Mouse (Mus musculus) c-Kit-positive CD71-positive TER-119-positive erythroid progenitor cells, embryonic 14.5 days (primary cell): ENCODE measurements at regions not wholly inside any gene's neighbourhood (a gene's known extent, or its start where the extent isn't known, plus 50 kb on each side); places are given as distances from the start of the nearest gene placed in this dataset.

ENCODE experiments used
- DNase-seq: peaks from one replicate; pipeline ENCODE4 v3.0.0-alpha.2; 2013; ENCODE audit warnings: low spot score

- no peak for DNase-seq
Observed at GRCm38 (mm10) chr11:64579826-64580225, 143.4 kb upstream of the F930015N05Rik start.

- DNase-seq = no peak
Observed at GRCm38 (mm10) chr11:64586056-64586455, 149.6 kb upstream of the F930015N05Rik start.

- no peak for DNase-seq
Observed at GRCm38 (mm10) chr11:64587034-64587710, 150.7 kb upstream of the F930015N05Rik start.

DNA sequence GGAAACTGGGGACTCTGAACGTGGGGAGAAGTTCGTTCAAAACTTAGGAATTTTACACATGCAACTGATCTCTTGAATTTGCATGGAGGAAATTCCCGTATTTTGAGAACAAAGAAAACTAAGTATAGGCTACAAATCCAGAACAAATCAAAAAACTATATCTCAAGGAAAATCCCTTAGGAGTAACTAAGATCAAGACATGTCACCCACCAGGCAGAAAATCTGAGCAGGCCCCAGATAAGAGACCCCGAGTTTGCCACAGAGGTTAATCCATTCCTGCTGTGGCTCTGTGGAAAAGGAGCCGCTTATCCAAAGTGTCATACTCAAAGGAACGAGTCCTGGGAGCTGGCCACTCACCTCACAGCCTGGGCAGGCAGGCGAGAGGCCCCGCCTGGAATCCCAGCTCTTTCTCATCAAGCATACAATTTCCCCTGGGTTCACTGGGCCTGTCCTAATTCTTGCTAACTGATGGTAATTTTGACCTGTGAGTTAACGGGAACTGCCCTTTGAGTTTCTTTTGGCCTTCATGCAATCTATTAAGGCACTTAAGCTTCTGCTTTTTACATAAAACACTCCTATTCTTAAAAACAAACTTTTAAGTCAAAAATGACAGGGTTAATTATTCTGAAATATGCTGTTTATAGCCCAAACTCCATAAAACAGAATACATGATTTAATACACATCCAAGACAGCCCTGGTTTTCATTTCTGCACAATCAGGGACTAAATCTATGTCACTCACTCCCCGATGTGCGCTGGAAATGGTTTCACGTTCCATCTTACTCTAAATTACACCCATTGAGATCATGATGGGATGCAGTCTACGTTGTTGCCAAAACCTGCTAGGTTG lies 151.5 kb upstream of the F930015N05Rik start:
- no peak for DNase-seq

DNA sequence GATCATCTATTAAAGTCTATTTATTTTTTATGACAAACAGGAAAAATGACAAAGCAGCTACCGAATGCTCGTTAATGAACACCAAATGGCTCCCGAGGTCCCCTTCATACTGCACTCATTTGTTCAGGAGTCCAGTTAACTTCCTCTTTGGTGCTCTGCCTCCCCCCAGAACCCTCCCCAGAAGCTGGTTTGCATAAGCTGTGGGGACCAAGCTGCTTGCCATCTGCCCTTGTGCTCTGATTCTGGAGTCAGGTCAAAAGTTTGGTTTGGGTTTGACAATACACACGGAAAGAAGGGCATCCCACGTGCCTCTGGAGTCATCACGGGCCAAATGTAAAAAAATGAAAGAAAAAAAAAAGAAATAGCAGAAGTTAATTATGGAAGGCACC lies 152.1 kb upstream of the F930015N05Rik start:
- no peak for DNase-seq

DNA sequence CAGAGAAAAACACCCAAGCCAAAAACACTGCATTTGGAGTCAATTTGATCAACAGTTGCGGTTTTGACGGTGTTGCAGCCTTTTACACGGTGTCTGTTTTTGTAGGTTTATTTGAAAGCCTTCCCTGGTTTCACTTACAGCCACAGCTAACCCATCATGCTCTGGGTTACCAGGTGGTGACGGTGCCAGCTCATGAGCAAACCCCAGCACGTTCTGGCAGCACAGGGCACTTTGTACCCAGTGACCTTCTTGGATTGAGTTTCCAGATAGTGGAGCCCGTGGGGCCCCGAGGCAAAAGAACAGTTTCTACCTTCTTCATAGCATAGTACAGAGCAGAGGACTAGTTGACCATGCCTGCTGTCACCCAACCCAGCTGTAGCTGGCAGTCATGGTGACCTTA lies 152.6 kb upstream of the F930015N05Rik start:
- DNase-seq = no peak

DNA sequence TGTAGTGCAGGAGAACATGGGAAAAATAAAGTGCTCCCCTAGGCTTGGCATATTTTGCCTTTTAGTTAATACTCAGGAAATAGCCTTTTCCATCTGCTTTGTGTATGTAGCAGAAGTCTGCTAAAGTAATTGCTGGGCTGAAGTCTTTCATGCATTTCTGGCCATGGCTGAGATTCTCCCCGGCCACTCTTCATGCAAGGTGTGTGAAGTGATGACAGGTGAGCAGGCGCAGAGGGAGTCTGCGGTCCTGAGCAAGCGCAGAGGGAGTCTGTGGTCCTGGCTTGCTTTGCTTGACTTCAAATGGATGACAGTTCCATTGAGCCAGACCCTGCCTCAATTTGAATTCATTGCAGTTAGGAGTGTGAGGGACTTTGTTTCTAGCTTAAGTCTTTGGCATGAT lies 153.6 kb upstream of the F930015N05Rik start:
- DNase-seq = no peak

DNA sequence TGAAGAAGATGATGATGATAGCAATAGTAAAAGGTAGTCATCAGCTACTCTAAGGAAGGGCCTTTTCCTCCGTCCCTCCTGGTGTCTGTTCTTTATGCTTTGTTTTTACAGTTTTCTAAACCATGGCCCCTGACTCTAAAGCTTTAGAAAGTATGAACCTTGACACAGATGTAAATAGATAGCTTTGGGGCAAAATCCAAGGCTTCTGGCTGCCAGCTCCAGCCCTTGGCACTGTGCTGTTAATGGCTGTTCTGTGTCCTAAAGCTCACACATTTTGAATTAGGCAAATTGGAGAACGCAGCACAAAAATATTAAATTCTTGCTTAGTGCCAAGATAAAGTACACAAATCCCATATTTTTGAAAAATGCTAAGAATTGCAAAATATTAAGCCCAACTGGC lies 155.8 kb upstream of the F930015N05Rik start:
- no peak for DNase-seq

DNA sequence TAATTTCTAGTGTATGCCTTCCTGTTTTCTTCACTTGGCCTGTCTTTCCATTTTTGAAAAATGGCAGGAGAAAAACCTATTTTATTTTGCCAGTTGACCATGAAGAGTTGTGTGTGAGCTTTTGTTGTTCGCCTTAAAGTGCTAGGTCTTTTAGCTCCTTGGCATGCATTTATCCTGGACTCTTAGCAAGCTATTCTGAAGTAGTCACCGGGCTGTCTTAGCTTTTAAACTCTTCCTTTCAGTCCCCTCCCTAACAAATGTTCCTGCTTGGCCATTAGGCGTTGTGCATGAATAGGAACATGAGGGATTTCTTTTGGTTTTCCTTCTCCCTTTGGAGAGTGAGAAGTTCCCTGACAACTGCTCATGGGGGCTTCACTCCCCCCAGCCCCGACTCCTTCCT lies 160.9 kb upstream of the F930015N05Rik start:
- no peak for DNase-seq

DNA sequence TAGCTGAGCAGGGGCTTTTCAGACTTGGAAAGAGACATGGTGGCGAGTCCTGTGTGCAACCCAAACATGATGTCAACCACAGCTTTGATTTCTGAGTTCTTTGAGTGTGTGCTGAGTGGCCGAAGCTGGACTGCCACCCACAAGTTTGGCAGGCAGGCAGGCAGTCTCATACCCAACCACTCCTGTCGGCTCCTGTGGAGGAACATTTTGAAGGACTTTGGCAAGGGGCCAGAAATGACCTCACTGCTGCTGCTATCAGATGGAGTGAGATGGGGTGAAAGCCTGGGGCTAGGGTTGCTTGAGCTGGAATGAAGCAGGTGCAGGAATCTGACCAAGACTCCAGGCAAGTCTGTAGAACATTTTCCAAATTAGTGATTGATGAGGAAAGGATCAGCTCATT lies 162.7 kb upstream of the F930015N05Rik start:
- no peak for DNase-seq

DNA sequence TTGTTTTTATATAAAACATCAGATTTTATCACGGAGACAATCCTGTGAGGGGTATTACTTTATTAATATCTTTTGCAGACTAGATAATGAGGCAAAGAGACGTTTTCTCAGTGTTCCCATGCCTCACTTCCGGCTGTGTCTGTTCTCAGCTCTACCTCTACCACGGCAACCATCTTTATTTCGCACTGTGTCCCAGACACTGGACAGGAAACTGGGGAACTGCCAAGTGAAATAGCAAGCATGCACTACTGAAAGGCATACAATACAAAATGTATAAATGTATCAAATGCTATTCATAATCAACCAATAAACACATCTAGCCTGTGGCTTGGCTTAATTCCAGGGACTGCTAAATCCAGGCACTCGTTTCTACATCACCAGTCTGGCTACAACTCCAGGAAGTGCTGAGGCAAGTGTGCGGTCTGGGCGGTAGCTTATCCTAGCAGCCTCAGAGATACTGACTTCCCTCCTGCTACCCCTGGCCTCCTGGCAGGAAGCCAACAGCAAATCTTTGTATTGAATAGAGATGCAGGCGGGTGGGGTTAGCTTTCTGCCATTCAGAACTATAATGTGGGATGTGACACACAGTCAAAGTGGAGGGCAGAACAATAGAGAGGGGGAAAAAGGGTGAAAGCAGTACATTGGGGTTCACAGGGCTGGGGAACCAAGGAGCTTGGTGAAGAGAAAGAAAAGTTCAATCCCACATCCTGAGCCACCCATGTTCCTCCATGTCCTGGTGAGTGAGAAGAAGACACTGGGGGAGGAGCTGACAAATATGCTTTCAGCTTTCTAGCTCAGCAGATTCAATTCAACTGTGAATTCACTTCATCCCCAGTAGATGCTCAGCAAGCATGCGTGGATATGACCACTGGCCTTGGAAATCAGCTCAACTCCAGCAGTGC lies 164.0 kb upstream of the F930015N05Rik start:
- DNase-seq = no peak

- DNase-seq = no peak
Observed at GRCm38 (mm10) chr11:64609043-64609442, 172.6 kb upstream of the F930015N05Rik start.

GRCm38 (mm10) chr11:64610724-64611123 lies 174.3 kb upstream of the F930015N05Rik start:
- DNase-seq = no peak

DNA sequence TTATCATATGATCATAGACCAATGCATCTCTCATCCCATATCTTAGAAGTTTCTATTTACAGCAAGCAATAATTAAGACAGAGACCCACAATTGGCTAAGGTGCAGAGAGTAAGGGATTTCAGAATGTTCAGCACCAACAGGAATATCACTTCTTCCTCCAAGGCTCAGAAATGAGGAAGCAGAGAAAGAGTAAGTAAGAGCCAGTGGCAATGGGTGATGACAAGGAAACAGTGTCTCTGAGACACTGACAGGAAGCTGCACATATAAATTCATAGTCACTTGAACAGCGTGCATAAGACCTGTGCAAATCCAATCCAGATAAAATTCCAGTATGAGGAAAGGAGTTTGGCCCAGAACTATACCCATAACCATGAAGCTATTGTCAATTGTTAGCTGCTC lies 178.7 kb upstream of the F930015N05Rik start:
- DNase-seq = no peak

- DNase-seq = no peak
Observed at GRCm38 (mm10) chr11:64618631-64619385, 182.4 kb upstream of the F930015N05Rik start.

DNA sequence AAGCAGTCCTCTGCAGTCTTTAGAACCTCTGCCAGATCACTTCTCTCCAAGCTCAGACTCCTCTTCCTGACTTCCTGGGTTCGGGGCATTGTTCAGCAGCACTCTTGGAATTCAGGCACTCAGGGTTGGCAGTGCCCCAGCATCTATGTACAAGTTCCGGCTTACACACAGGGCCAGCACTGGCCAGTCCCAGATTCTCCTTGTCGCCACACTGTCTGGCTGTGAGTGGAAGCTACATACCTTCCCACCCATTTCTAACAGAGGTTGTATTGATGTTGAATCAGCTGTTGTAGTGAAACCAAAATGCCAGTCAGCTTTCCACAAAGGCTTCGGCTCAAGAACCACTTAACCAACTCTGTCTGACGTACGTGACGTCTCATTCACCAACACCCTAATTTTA lies 190.7 kb upstream of the F930015N05Rik start:
- no peak for DNase-seq

GRCm38 (mm10) chr11:64640947-64641346 lies 204.5 kb upstream of the F930015N05Rik start:
- no peak for DNase-seq

DNA sequence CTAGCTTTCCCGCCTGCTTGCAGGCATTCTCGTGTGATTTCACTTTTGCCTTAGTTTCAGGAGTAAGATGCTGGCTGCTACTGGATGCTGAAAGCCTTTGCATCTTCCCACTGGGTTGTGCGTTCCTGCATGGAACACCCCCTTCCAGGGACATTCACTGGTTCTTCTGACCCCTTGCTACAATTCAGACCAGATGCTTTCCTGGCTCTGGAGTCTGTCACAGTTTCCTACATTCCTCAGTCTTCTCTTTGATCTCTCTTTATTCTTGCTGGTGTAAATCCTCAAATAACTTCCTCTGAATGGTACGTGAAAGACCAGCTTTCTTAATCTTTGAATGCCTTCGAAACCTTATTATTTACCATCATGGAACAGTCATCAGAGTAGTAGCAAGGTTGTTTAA lies 206.7 kb upstream of the F930015N05Rik start:
- no peak for DNase-seq

DNA sequence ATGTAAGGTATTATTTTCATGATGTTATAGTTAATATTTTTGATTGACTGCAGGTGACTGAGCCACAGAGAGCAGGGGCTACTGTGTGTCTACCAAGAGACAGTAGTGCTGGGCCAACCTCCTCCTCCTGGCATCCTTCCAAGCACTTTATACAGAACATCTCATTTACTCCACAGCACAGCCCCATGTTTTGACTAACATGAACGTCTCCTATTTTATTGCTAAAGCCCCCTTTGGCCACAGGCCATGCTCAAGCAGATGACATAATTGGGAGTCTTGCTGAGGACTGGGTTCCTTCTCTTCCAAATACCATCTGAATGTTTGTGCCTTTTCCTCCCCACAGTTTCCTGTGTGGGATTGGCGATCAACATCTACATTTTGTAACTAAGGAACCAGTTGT lies 211.5 kb upstream of the F930015N05Rik start:
- no peak for DNase-seq

GRCm38 (mm10) chr11:64650571-64651282 lies 214.3 kb upstream of the F930015N05Rik start:
- no peak for DNase-seq

- DNase-seq = no peak
Observed at GRCm38 (mm10) chr11:64652811-64653210, 216.4 kb upstream of the F930015N05Rik start.
